Mouse (Mus musculus): ENCODE data around the gene Mrpl53. TPM values are rescaled to one million over a fixed set of nuclear protein-coding genes. Genes with fewer than 3 reads are reported as not detected.

Mrpl53 gene
- total RNA-seq, 2 experiments from 2014 or later: 61.7 to 64.8 TPM

GRCm38 (mm10) chr6:83087205-83087925, 21.5 kb upstream of the Mrpl53 start:
- no peak for DNase-seq (ENCODE audit: low spot score in 2 of 2)
- intact Hi-C loops (cut with DNase I): no loop called here

GRCm38 (mm10) chr6:83087926-83088260, 20.9 kb upstream of the Mrpl53 start:
- no peak for DNase-seq (ENCODE audit: low spot score in 2 of 2)
- intact Hi-C loops (cut with DNase I): no loop called here

GRCm38 (mm10) chr6:83092416-83093127, 16.3 kb upstream of the Mrpl53 start:
- intact Hi-C loops (cut with DNase I): no loop called here
- no peak for DNase-seq (ENCODE audit: low spot score in 2 of 2)

- intact Hi-C loops (cut with DNase I): no loop called here
Observed at GRCm38 (mm10) chr6:83095968-83096367, 12.9 kb upstream of the Mrpl53 start.

GRCm38 (mm10) chr6:83098411-83098810, 10.4 kb upstream of the Mrpl53 start:
- no peak for DNase-seq (ENCODE audit: low spot score in 2 of 2)
- intact Hi-C loops (cut with DNase I): no loop called here

More at GRCm38 (mm10) chr6:83095968-83096367, 12.9 kb upstream of the Mrpl53 start:
- DNase-seq (ENCODE audit: low spot score in 2 of 2): no peak

- intact Hi-C loops (cut with DNase I): loop anchor here (1.0 kb wide), 2 partner anchors 47 to 105 kb away; partner anchors contain the start of gene Aup1
- peak; percentile 89 to 92 for DNase-seq (ENCODE audit: low spot score in 2 of 2)
Observed at GRCm38 (mm10) chr6:83101316-83101687, 7.5 kb upstream of the Mrpl53 start, which contains the start of the genes Ccdc142 and Gm42688. Gene Ccdc142 (plus strand): TSS chr6:83101601. Gene Gm42688 (plus strand): TSS chr6:83101617.

- peak; percentile 46 to 63 for DNase-seq (ENCODE audit: low spot score in 2 of 2)
- intact Hi-C loops (cut with DNase I): loop anchor here (1.0 kb wide), 2 partner anchors 48 to 106 kb away; partner anchors contain the start of gene Aup1
Observed at GRCm38 (mm10) chr6:83101688-83102556, 6.9 kb upstream of the Mrpl53 start.

- DNase-seq (ENCODE audit: low spot score in 2 of 2): no peak
- intact Hi-C loops (cut with DNase I): no loop called here
Observed at GRCm38 (mm10) chr6:83103130-83103650, 5.7 kb upstream of the Mrpl53 start.

- intact Hi-C loops (cut with DNase I): no loop called here
- DNase-seq (ENCODE audit: low spot score in 2 of 2): peak in 1 of 2 experiments; percentile 80
Observed at GRCm38 (mm10) chr6:83104158-83104557, 4.7 kb upstream of the Mrpl53 start.

GRCm38 (mm10) chr6:83107566-83108400, 1.1 kb upstream of the Mrpl53 start:
- peak; percentile 74 to 84 for DNase-seq (ENCODE audit: low spot score in 2 of 2)
- intact Hi-C loops (cut with DNase I): no loop called here

GRCm38 (mm10) chr6:83111510-83112136, 2.8 kb downstream of the Mrpl53 start:
- DNase-seq (ENCODE audit: low spot score in 2 of 2): no peak
- intact Hi-C loops (cut with DNase I): no loop called here

GRCm38 (mm10) chr6:83115011-83115671, 6.3 kb downstream of the Mrpl53 start, which contains the start of gene Mogs:
Gene Mogs (plus strand): TSS chr6:83115496.
- intact Hi-C loops (cut with DNase I): loop anchor here (5.0 kb wide), 1 partner anchor 42 kb away; the partner anchor contains the start of genes 1700003E16Rik and Wdr54
- peak; percentile 86 to 93 for DNase-seq (ENCODE audit: low spot score in 2 of 2)

GRCm38 (mm10) chr6:83115682-83116372, 7.0 kb downstream of the Mrpl53 start:
- intact Hi-C loops (cut with DNase I): loop anchor here (5.0 kb wide), 1 partner anchor 41 kb away; the partner anchor contains the start of genes 1700003E16Rik and Wdr54
- DNase-seq (ENCODE audit: low spot score in 2 of 2): no peak

- DNase-seq (ENCODE audit: low spot score in 2 of 2): no peak
- intact Hi-C loops (cut with DNase I): loop anchor here (5.0 kb wide), 1 partner anchor 41 kb away; the partner anchor contains the start of genes 1700003E16Rik and Wdr54
Observed at GRCm38 (mm10) chr6:83116373-83117164, 7.7 kb downstream of the Mrpl53 start.

- DNase-seq (ENCODE audit: low spot score in 2 of 2): no peak
- intact Hi-C loops (cut with DNase I): loop anchor here (5.0 kb wide), 1 partner anchor 40 kb away; the partner anchor contains the start of genes 1700003E16Rik and Wdr54
Observed at GRCm38 (mm10) chr6:83117165-83117438, 8.3 kb downstream of the Mrpl53 start.

- no peak for DNase-seq (ENCODE audit: low spot score in 2 of 2)
- intact Hi-C loops (cut with DNase I): loop anchor here (5.0 kb wide), 1 partner anchor 40 kb away; the partner anchor contains the start of genes 1700003E16Rik and Wdr54
Observed at GRCm38 (mm10) chr6:83117616-83118015, 8.8 kb downstream of the Mrpl53 start.

Data from left cerebral cortex, postnatal 14 days (tissue).